Mouse (Mus musculus): ENCODE measurements around the gene Uba5.

Gene Uba5

DNA sequence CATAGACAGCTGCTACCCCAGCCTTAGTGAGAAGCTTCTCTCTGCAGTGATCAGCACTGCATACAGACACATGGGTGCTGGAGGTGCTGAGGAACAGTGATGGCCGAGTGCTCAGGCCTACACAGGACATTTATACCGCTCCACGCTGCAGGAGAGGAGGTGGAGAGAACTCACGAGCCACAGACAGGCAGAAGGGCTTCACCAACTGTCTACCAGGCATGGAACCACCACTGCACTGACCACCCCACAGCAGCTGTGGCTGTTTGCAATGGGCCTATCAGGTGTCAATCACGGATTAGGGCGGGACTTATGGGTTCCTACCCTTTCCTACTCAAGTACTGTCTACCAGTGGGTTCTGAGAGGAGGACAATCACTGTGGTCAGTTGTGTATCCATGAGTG, 11.9 kb downstream of the Uba5 start:
- no peak for DNase-seq

DNA sequence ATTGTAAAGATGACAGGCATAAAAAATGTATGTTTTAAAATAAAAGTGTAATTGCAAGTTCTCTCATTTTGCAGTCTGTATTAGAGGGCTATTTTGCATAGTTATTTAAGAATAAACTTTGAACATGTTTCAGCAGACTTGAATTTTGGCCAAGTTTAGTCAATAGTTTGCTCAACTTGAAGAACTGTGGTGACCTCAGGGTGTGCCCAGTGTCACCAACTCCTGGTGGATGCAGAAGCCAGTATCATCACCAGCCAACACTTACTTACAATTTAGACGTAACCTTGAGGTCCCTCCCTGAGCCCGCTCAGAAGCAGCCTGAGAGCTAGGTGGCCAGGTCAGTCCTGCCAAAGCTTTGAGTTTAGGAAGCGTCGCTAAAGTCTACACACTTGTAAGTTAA, 19.3 kb downstream of the Uba5 start:
- no peak for DNase-seq

DNA sequence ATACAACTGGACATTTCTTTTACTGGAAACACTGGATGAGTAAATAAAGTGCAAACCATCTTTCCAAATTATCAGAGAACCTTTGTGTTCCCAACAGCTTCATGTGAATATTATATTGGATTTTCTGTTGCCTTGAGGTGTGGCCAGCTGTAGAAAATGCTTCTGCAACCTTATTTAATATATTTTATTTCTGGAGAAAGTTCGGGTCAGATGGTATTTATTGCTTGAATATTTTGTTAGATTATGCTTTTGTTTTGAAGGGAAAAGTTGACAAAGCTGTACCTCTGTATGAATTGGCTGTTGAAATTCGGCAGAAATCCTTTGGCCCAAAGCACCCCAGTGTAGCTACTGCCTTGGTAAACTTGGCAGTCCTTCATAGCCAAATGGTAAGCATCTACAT, 22.6 kb downstream of the Uba5 start, which contains the start of gene Gm28305:
TSS of gene Gm28305 (plus strand) at position 301 of the 400 bp plus-strand sequence.
- no peak for DNase-seq

DNA sequence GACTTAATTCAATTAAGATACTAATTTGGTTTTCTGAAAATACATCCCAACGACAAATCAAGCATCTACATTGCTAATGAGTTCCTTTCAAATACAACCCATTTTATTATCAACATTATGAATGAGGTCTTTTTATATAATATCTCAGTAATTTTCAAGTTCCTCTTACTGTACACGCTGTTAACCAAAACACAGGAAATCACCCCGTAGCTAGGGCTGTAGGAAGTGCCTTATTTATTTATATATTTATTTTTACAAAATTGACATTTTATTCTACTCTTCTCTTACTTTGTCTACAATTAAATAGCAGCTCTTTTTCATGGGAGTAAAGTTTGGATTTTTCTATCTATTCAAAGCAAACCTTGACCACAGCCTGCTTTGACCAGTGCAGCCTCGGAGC, 23.2 kb downstream of the Uba5 start:
- DNase-seq, result no peak

DNA sequence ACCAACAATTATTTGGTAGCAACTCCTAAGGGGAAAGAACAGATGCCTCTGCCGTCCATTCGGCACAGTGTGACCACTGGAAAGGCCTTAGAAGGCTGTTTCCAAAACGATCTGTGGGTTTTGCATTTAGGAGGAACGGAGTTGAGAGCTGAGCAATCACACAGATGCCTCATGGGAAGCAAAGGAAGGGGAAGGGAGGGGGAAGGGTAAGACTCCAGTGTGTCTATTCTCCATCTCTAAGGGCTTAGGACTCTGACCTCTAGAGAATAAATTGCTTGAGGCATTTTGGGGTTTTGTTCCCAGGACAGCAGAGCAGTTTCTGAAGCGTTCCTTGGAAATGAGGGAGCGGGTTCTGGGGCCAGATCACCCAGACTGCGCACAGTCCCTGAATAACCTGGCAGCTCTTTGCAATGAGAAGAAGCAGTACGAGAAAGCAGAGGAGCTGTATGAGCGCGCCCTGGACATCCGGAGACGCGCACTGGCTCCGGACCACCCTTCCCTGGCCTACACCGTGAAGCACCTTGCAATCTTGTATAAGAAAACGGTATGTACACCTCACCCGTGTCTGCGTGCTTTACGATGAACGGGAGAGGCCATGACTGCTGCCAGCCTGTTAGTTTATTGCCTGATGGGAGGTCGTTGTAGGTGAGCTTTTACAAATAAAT, 23.8 kb downstream of the Uba5 start:
- no peak for DNase-seq

DNA sequence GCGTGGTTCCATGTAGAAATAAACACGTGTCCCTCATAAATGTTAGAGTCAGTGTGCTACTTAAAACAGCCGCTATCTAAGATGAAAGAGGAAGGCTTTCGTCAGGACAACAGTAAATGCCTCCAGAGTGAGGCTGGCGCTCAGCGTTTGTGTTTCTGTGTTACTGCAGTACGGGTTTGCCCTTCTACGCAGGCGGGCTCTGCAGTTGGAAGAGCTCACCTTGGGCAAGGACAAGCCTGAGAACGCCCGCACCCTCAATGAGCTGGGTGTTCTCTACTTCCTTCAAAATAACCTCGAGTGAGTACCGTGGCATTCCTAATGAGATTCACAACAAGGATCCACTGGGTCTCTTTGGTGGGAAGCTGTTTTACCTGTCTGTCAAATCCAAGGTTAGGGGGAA, 24.7 kb downstream of the Uba5 start:
- DNase-seq, result no peak

DNA sequence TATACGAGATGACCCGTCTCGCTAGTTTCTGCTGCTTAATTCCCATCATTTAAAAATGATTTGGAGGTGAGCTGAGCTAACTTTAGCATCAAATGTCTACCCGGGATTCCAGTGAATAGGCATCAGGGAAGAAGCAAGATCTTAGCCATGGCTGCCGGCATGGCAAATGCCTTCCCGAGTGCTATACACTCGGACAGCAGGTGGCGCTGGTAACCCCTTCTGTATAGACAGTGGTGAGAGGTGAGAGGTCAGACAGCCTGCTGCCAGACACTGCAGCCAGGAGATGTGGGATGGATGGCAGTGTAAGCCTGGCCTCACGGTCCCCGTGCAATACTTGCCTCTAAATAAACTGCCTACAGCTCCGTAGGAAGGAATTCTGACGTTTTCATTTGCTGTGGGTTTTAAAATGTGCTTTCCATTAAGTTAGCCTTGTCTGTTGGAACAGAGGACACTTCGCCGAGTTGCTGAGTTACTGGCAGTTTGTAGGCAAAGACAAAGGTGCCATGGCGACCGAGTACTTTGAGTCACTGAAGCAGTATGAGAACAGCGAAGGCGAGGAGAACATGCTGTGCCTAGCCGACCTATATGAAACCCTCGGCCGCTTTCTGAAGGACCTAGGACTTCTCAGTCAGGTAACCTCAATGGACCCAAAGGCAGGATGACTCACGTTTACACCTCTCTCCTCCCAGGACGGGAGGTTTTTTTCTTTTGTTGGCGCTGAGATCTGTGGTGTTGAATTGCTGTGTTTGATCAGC, 27.5 kb downstream of the Uba5 start:
- DNase-seq, result peak; percentile 46

DNA sequence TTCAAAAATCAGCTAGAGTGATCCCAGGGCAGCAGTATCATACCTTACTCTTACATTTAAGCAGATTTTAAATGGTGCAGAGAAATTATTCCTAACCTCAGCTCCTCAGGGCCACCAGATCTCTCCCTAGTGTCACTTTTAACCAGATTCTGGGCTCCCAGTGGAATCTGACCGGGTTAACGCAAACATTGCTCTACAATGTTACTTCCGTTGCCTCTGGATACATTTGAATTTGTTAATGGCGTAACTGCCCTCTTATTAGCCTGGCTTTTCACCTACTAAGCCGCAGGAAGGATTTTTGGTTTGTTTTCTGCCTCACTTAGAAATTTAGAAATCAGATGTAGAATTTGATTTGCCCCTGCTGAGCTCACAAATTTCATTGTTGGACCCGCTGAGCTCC, 28.2 kb downstream of the Uba5 start:
- no peak for DNase-seq

DNA sequence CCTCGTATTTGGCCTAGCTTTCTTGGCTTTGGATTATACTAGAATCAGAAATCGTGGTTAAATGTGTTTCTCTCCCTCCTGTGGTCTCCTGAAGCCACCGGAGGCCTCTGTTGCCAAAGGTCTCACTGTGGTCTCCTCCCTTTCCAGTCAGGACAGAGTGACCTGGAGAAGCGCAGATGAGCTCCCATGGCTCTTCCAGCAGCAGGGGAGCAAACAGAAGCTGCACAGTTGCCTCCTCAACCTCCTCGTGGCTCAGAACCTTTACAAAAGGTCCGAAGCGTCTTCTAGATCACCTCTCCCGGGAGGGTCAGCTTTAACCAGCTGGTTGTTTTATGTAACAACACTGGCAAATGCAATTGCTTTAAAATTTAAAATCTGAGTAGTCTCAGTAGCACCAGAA, 28.7 kb downstream of the Uba5 start:
- DNase-seq, result no peak

DNA sequence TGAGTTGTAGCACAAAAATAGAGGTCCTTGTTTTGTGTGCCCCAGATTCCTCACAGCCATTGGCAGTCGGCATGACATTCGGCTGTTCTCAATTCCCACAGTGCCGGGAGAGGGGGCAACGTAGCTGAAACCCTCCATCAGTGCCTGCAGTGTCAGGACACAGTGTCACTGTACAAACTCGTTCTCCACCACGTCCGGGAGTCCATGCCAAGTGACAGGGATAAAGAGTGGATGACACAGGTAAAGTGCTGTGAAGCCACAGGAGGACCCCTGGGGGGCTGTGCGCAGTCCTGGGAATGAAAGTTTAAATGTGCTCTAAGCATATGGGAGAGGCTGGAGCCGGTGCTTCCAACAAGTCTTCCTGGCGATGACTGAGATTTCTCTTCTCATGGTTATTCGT, 33.1 kb downstream of the Uba5 start:
- DNase-seq, result no peak

DNA sequence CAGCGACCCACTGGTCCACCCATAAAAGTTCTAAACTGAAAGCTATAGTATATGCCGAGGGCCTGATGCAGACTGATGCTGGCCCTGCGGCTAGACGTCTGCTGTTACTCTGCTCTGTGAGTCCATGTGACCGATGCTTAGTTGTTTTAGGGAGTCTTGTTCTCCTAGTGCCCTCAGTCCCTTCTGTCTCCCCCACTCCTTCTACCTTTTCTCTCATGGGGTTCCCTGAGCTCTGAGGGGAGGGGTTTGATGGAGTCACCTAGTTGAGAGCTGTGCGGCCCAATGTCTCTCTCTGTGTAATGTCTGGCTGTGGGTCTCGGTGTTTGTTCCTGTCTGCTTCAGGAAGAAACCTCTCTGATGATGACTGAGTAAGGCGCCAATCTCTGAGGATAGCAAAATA, 35.7 kb downstream of the Uba5 start:
- DNase-seq, result no peak

DNA sequence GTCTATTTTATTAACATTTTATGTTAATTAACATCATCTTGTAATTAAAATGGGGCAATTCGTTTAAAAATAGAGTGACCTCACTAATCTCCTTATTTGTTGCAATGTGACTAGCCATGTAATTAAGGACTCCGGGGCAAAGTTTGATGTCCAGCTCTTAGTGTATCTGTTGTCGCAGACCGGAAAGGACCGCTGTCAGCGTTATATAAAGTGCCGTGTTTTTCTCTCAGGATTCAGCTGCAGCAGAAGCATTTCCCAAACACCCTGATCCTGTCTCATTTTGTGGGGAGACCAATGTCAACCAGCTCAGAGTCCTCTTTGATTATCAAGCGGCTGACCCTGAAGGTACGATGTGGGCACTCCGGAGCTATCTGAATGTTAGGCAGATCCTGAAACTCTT, 41.9 kb downstream of the Uba5 start:
- DNase-seq, result no peak

DNA sequence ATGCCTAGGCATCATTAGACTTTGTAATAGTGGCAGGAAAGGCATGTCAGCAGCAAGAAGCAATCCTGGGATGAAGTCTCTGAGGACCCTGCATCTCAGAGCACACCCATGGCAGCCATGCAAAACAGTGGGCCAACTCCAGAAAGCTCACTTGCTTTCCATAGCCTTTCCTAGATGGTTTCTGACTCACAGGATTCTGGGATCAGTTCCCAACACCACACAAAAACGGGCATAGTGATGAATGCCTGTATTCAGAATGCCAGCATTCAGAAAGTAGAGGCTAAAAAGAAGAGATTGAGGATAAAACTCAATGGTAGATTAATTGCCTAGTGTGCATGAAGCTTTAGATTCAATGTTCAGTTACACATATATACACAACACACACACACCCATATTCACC, 48.4 kb downstream of the Uba5 start:
- DNase-seq, result no peak

DNA sequence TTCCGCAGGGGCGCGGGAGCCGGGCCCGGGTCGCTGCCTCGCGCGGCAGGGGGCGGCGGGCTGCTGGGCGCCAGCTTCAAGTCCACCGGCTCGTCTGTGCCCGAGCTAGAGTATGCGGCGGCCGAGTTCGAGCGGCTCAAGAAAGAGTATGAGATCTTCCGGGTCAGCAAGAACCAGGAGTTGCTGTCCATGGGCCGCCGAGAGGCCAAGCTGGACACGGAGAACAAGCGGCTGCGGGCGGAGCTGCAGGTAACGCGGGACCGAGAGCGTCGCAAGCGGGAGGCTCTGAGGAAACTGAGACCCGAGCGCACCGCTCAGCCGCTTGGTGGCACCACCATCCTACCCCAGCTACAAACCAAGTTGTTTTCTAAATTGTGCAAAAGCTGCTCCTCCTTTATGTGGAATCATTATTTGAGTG, 60.0 kb downstream of the Uba5 start:
- DNase-seq, result no peak

DNA sequence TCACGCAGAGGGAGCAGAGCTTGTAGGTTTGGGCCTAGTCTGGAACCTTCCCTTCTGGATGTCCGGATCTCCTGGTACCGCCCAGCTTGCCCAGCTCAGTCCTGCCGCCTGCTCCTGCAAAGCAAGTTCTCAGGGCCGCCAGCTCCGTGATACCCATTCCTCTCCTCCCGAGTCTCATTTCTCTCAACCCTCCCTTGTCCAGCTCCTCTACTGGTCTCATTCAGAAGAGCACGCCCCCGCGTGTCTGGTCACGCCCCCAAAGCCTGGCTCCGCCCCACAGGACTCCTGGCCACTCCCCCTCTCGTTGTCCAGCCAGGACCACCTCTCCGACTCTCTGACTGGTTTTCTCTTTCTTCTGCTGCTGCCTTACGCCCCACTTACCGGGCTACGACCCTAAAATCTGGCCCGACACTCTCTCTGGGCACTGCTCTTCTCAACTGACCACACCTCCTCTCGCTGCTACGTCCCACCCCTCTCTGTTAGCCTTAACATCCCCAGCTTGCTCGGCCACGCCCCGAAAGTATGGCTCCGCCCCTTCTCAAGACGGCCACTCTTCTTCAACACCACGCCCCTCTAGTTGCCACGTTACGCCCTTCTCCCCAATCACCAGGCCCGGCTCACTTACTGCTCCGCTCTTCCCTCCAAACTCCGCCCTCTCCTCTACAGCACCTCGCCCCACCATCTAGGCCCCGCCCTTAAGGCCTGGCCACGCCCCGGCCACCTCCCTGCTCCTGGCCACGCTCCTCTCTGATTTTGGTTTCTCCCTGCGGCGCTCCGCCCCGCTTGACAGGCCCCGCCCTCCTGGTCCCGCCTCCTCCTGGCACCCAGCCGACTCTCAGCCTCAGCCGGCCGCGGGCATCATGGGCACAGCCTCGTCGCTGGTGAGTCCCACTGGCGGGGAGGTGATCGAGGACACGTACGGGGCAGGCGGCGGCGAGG, 60.7 kb downstream of the Uba5 start, which contains the start of gene Nphp3:
TSS of gene Nphp3 (plus strand) at position 624 of the 939 bp plus-strand sequence.
- DNase-seq, result peak; percentile 100

DNA sequence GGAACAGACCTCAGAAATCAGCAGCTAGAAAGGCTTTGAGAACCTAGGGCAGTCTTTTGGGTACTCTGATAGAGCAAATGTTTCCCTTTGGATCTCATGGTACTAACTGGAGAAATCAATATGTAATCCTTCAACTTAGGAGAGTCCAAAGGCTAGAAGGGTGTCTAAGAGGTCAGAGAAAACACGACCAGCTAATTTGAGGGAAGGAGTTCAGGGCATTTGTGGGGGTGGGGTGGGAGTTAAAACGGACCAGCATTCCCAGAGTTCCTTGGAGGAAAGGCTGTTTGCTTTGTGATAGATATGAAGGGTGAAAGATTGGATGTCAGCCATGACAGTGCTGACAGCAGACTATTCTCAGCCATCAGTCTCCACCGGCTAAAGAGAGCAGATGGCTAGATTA, 62.3 kb downstream of the Uba5 start:
- DNase-seq, result no peak

Measured in cerebellum, adult 11 months (tissue).